Mouse (Mus musculus): ENCODE data around the gene Zbtb38. TPM values are rescaled to one million over a fixed set of nuclear protein-coding genes. Genes with fewer than 3 reads are reported as not detected.
A peak's percentile ranks its signal among the peaks of the same experiment; 100 is the strongest.
"Not testable (repeated sequence)": the region's sequence is repeated elsewhere in the genome, so short reads cannot be mapped to it uniquely, and the experiment has no call there.

Gene Zbtb38
- polyA plus RNA-seq, 1 experiment from 2014 or later, result 29.8 TPM

DNA sequence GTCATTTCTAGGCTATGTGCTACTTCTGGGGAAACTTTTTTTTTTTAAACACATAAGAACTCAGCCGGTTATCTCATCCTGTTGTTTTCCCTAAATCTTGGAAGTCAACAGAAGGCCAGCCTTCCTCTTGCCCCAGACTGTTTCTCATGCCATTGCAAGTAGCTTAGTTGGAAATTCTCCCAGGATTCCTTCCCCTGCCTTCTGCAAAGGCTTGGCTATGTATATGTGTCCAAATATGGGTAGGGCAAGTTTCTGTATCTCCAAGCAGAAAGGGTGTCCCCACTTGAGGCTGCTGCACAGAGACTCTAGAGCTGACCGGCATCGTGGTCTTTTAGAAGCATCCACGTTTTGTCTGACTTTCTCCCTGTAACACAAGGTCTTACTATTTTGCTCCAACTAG lies 63.6 kb downstream of the Zbtb38 start:
- no peaks in the 10 kb centered on the region for H3K27me3 ChIP-seq
- 0 out of 2 replicates have a peak overlapping the region, but pooled peaks have one; percentile 3 for H3K27ac ChIP-seq
- H3K4me2 ChIP-seq, result no peak overlapping the region
- no peak overlapping the region for H3K4me3 ChIP-seq
- peaks cover 34% of the 10 kb centered on the region for H3K36me3 ChIP-seq
- peaks cover 9% of the 10 kb centered on the region for H3K4me1 ChIP-seq (replicated peaks)
- 56% methylated on average over 4 of the region's 4 CpGs for WGBS
- no peaks in the 10 kb centered on the region for H3K9me3 ChIP-seq (replicated peaks)
- H3K9ac ChIP-seq, result no peak overlapping the region
- no peak for ATAC-seq (replicated peaks; ENCODE audit: insufficient number of reproducible peaks, insufficient read depth, low FRiP score, low read depth)

DNA sequence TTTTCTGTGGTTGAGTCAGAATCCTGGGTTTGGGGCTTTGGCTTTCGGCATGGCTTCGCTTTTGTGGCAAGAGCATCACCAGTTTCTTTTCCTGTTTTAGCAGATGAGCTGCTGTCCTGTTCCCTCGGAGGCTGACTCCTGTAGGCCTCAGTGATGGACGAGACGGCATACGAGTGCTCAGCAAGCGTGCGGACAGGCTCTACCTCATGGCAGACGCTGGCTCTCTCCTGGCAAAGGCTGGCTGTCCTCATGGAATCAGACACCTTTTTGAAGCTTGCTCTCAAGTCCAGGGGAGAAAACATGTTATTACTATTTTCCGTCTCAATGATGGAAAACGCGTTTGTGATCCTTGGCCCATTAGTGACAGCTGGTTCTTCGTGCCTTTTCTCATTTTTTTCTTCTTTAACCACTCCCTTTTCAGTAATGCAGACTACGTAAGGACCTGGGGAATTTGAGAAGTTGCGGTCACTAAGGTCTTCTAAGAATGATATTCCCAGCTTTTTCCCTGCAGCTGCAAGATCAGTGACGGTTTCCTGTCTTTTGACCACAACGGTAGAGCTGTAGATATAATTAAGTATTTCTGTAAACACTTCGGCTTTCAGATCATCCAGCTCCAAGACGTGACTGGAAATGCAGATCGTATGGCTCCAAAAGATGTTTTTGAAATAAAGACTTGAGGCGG lies 64.3 kb downstream of the Zbtb38 start:
- no peaks in the 10 kb centered on the region for H3K9me3 ChIP-seq (replicated peaks)
- no peak overlapping the region for H3K4me3 ChIP-seq
- H3K9ac ChIP-seq, result no peak overlapping the region
- 81% methylated on average over 21 of the region's 21 CpGs for WGBS
- H3K27me3 ChIP-seq, result no peaks in the 10 kb centered on the region
- no peak overlapping the region for H3K27ac ChIP-seq
- peaks cover 42% of the 10 kb centered on the region for H3K36me3 ChIP-seq
- no peak for ATAC-seq (replicated peaks; ENCODE audit: insufficient number of reproducible peaks, insufficient read depth, low FRiP score, low read depth)
- no peak overlapping the region for H3K4me2 ChIP-seq
- peaks cover 11% of the 10 kb centered on the region for H3K4me1 ChIP-seq (replicated peaks)

DNA sequence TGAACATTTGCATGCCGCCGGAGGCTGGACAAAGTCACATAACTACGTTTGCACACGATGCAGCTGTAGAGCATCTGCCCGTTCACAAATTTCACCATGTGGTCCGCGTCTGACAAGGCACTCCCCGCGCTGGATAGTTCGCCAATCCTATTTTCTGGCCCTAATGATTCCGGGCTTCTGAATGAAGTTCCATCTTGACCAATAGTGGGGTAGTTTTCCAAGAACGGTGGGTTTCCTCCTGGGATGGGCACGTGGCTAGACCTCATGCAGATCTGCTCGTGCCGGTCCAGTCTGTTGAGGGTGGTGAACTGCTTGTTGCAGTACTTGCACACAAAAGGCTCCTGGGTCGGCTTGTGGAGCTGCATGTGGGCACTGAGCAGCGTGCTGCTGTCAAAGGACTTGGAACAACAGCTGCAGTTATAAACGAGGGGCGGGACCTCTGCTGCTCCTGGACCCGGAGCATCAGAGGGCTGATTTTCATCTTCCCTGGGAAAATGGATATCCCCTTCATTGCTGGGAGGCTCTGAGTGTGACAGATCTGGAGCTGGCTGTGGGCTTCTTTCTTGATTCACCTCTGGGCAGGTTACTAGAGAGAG lies 64.9 kb downstream of the Zbtb38 start:
- Histone ChIP-seq H3K27ac (no peak overlapping the region), H3K9me3 (replicated peaks) (no peaks in the 10 kb centered on the region), H3K4me3 (no peak overlapping the region), H3K9ac (no peak overlapping the region), H3K4me1 (replicated peaks) (peaks cover 11% of the 10 kb centered on the region), H3K36me3 (peaks cover 43% of the 10 kb centered on the region), H3K27me3 (no peaks in the 10 kb centered on the region), H3K4me2 (no peak overlapping the region)
- WGBS, result 87% methylated on average over 20 of the region's 20 CpGs
- ATAC-seq (replicated peaks; ENCODE audit: insufficient number of reproducible peaks, insufficient read depth, low FRiP score, low read depth), result no peak

DNA sequence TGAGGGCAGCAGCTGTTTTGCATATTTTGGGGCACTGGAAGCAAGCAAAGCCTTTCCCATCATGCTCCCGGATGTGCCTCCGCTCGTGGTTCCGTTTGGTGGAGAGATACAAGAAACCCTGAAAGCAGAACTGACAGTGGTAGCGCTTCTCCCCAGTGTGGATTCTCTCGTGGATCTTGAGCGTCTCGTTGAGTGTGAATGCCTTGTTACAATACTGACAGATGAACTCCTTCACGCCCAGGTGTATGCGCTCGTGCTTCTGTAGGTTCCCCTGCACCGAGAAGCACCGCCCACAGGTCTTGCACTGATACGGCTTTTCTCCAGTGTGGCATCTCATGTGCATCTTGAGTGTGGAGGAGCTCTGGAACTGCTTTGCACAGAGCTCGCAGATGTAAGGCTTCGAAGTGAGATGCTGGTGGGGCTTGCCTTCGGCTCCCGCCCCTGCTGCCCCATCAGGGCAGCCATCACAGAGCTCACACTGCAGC lies 67.0 kb downstream of the Zbtb38 start:
- no peak overlapping the region for H3K9ac ChIP-seq
- H3K27me3 ChIP-seq, result no peaks in the 10 kb centered on the region
- H3K36me3 ChIP-seq, result peaks cover 48% of the 10 kb centered on the region
- H3K4me2 ChIP-seq, result no peak overlapping the region
- ATAC-seq (replicated peaks; ENCODE audit: insufficient number of reproducible peaks, insufficient read depth, low FRiP score, low read depth), result no peak
- no peak overlapping the region for H3K27ac ChIP-seq
- no peaks in the 10 kb centered on the region for H3K9me3 ChIP-seq (replicated peaks)
- no peak overlapping the region for H3K4me3 ChIP-seq
- 85% methylated on average over 18 of the region's 18 CpGs for WGBS
- H3K4me1 ChIP-seq (replicated peaks), result peaks cover 11% of the 10 kb centered on the region

- Histone ChIP-seq H3K9ac (no peak overlapping the region), H3K36me3 (peaks cover 48% of the 10 kb centered on the region), H3K4me1 (replicated peaks) (peaks cover 10% of the 10 kb centered on the region), H3K27ac (no peak overlapping the region), H3K4me2 (no peak overlapping the region), H3K4me3 (no peak overlapping the region), H3K9me3 (replicated peaks) (no peaks in the 10 kb centered on the region), H3K27me3 (no peaks in the 10 kb centered on the region)
- no peak for ATAC-seq (replicated peaks; ENCODE audit: insufficient number of reproducible peaks, insufficient read depth, low FRiP score, low read depth)
- 84% methylated on average over 14 of the region's 14 CpGs for WGBS
Measured at GRCm38 (mm10) chr9:96684866-96685599, 67.6 kb downstream of the Zbtb38 start.

DNA sequence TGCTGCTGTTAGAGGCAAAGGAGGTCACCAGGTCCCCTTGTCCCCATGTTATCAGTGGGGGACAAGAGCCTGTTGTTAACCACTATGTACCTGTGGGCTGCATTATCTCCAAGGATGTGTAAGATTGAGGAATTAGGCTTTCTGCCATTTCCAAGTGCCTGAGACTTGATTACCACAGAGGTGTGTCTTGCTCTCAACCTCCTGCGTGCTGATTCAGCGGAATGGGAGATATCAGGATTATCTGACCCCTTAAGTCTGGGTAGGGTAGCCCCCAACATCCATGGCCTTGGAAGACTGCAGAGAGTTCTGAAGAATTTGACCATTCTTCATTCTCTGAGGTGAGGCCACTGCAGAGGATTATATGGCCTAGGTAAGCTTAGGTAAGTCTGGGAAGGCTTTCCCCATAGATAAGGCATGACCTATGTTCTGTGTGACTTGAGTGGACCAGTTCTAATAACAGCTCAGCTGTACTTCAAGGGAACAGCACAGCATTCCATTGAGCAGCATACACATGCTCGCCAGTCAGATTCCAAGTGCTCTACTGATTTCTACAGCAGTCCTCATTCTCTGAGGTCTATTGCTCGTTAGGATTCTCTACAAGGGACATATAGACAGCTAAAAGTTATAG lies 68.4 kb downstream of the Zbtb38 start:
- ATAC-seq (replicated peaks; ENCODE audit: insufficient number of reproducible peaks, insufficient read depth, low FRiP score, low read depth), result no peak
- WGBS, result 64% methylated on average over 4 of the region's 4 CpGs
- no peak overlapping the region for H3K4me3 ChIP-seq
- H3K4me1 ChIP-seq (replicated peaks), result peaks cover 5% of the 10 kb centered on the region
- H3K27me3 ChIP-seq, result no peaks in the 10 kb centered on the region
- H3K4me2 ChIP-seq, result no peak overlapping the region
- 0 out of 2 replicates have a peak overlapping the region, but pooled peaks have one; percentile 34 for H3K27ac ChIP-seq
- H3K9ac ChIP-seq, result no peak overlapping the region
- peaks cover 48% of the 10 kb centered on the region for H3K36me3 ChIP-seq
- H3K9me3 ChIP-seq (replicated peaks), result no peaks in the 10 kb centered on the region

GRCm38 (mm10) chr9:96678611-96679010 lies 74.0 kb downstream of the Zbtb38 start:
- Histone ChIP-seq H3K9ac (no peak overlapping the region), H3K27me3 (no peaks in the 10 kb centered on the region), H3K27ac (no peak overlapping the region), H3K4me2 (no peak overlapping the region), H3K9me3 (replicated peaks) (no peaks in the 10 kb centered on the region), H3K36me3 (peaks cover 9% of the 10 kb centered on the region), H3K4me3 (no peak overlapping the region), H3K4me1 (replicated peaks) (no peaks in the 10 kb centered on the region; the same call in 1 of the 2 replicates)
- ATAC-seq (replicated peaks; ENCODE audit: insufficient number of reproducible peaks, insufficient read depth, low FRiP score, low read depth), result no peak
- 73% methylated on average over 5 of the region's 5 CpGs for WGBS

DNA sequence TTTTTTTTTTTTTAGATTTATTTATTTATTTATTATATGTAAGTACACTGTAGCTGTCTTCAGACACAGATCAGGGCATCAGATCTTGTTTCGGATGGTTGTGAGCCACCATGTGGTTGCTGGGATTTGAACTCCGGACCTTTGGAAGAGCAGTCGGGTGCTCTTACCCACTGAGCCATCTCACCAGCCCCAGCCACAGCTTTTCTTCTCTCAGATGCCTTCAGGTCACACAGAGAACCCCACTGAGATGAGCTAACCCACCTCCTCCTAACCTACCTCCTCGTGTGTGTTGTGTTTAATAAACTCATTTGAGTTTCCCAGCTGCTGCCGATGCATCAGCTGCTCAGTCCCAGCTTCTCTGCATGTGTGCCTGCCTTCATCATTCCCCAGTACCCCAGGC lies 74.9 kb downstream of the Zbtb38 start:
- not testable (repeated sequence) for H3K9me3 ChIP-seq (replicated peaks); ATAC-seq (replicated peaks; ENCODE audit: insufficient number of reproducible peaks, insufficient read depth, low FRiP score, low read depth); H3K4me2 ChIP-seq; H3K27ac ChIP-seq; H3K4me3 ChIP-seq; H3K9ac ChIP-seq; H3K36me3 ChIP-seq; H3K4me1 ChIP-seq (replicated peaks); H3K27me3 ChIP-seq
- 86% methylated on average over 5 of the region's 5 CpGs for WGBS

DNA sequence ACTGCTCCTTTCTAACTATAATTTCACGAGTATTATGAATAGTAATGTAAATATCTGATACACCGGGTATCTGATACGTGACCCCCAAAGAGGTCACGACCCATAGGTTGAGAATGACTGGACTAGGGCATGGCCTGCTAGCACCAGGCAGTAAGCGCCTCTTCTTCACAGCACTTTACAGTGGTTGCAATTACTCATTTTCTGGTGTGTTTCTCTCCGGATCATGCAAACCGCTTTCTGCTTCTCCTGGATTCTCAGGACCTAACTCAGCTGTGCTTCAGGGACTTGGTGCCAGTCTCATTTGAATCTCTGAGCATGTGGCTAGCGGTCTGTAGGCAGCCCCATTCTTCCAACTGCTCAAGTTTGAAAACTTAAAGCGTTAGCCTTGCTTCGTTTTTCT lies 76.0 kb downstream of the Zbtb38 start:
- no peaks in the 10 kb centered on the region for H3K27me3 ChIP-seq
- no peak overlapping the region for H3K4me3 ChIP-seq
- no peak overlapping the region for H3K9ac ChIP-seq
- 90% methylated on average over 10 of the region's 10 CpGs for whole genome bisulfite sequencing
- ATAC-seq (replicated peaks; ENCODE audit: insufficient number of reproducible peaks, insufficient read depth, low FRiP score, low read depth), result no peak
- H3K4me1 ChIP-seq (replicated peaks), result no peaks in the 10 kb centered on the region; the same call in 1 of the 2 replicates
- H3K9me3 ChIP-seq (replicated peaks), result no peaks in the 10 kb centered on the region
- H3K4me2 ChIP-seq, result no peak overlapping the region
- H3K27ac ChIP-seq, result no peak overlapping the region
- H3K36me3 ChIP-seq, result 0 out of 2 replicates have a peak, but pooled peaks cover under 1% of the 10 kb centered on the region

- Histone ChIP-seq H3K27ac (no peak overlapping the region), H3K9me3 (replicated peaks) (no peaks in the 10 kb centered on the region), H3K4me2 (no peak overlapping the region), H3K4me3 (no peak overlapping the region), H3K36me3 (no peaks in the 10 kb centered on the region), H3K9ac (no peak overlapping the region), H3K27me3 (no peaks in the 10 kb centered on the region), H3K4me1 (replicated peaks) (no peaks in the 10 kb centered on the region; the same call in 1 of the 2 replicates)
- no peak for ATAC-seq (replicated peaks; ENCODE audit: insufficient number of reproducible peaks, insufficient read depth, low FRiP score, low read depth)
- WGBS, result 84% methylated on average over 8 of the region's 8 CpGs
Measured at GRCm38 (mm10) chr9:96675763-96676640, 76.6 kb downstream of the Zbtb38 start.
